In genomic region chr5:122379374-122380155, GRCm38 (mm10) we compare ENCODE assay signal across 9 mouse cellular contexts. TPM values are rescaled to one million over a fixed set of nuclear protein-coding genes. Genes with fewer than 3 reads are reported as not detected.
DNase-seq lines count a peak whose midpoint lies in the region; ATAC-seq and TF ChIP-seq lines count a peak whose summit lies in the region.
"Had no signal": no experiment of that assay in that cellular context is flagged by ENCODE, and none has a peak within 500 bp of the region (broad histone marks: within the 10 kb centered on the region; RNA-seq: fewer than 3 reads in every experiment).

No protein-coding gene starts in this region.

- WGBS in forebrain, embryonic 11.5 days = 62% methylated on average over 11 of the region's 11 CpGs
- WGBS in hindbrain, embryonic 11.5 days = 64% methylated on average over 11 of the region's 11 CpGs
- 45% methylated on average over 11 of the region's 11 CpGs for WGBS in lung, postnatal 0 days

- H3K9me3 ChIP-seq in G1E (replicated peaks) = no peaks in the 10 kb centered on the region
- no peaks in the 10 kb centered on the region for H3K9me3 ChIP-seq in forebrain, embryonic 11.5 days (ENCODE audit: control insufficient read depth, low read length)
- no peaks in the 10 kb centered on the region for H3K9me3 ChIP-seq in hindbrain, embryonic 11.5 days (ENCODE audit: control insufficient read depth, low read length)
- no peaks in the 10 kb centered on the region for H3K9me3 ChIP-seq in lung, postnatal 0 days (ENCODE audit: low read length)
- H3K9me3 ChIP-seq: limb, embryonic 15.5 days had no signal

- H3K4me1 ChIP-seq in G1E (ENCODE audit: insufficient read depth, low read depth, low read length) = peaks cover 17% of the 10 kb centered on the region
- no peaks in the 10 kb centered on the region for H3K4me1 ChIP-seq in forebrain, embryonic 11.5 days (replicated peaks; ENCODE audit: control insufficient read depth, insufficient read depth, low read length)
- H3K4me1 ChIP-seq in hindbrain, embryonic 11.5 days (replicated peaks; ENCODE audit: control insufficient read depth, insufficient read depth, low read length) = no peaks in the 10 kb centered on the region
- no peaks in the 10 kb centered on the region for H3K4me1 ChIP-seq in lung, postnatal 0 days (ENCODE audit: insufficient read depth, low read depth, low read length)
- H3K4me1 ChIP-seq: limb, embryonic 15.5 days had no signal

- no peaks in the 10 kb centered on the region; the same call in 1 of the 2 replicates for H3K27me3 ChIP-seq in G1E (ENCODE audit: insufficient read depth, low read length)
- no peaks in the 10 kb centered on the region for H3K27me3 ChIP-seq in forebrain, embryonic 11.5 days (ENCODE audit: control insufficient read depth, insufficient read depth, low read length)
- no peaks in the 10 kb centered on the region for H3K27me3 ChIP-seq in hindbrain, embryonic 11.5 days (ENCODE audit: control insufficient read depth, insufficient read depth, low read length)
- no peaks in the 10 kb centered on the region for H3K27me3 ChIP-seq in lung, postnatal 0 days (replicated peaks; ENCODE audit: insufficient read depth, low read length)
- H3K27me3 ChIP-seq: limb, embryonic 15.5 days had no signal

- H3K4me3 ChIP-seq in G1E (ENCODE audit: low read depth, low read length) = no peak overlapping the region
- H3K4me3 ChIP-seq in forebrain, embryonic 11.5 days (ENCODE audit: low read depth, low read length) = no peak overlapping the region
- no peak overlapping the region for H3K4me3 ChIP-seq in hindbrain, embryonic 11.5 days (ENCODE audit: low read depth, low read length)
- H3K4me3 ChIP-seq in lung, postnatal 0 days (ENCODE audit: low read depth, low read length) = no peak overlapping the region
- H3K4me3 ChIP-seq: limb, embryonic 15.5 days had no signal

- H3K4me2 ChIP-seq in forebrain, embryonic 11.5 days (ENCODE audit: low read depth, low read length, severe bottlenecking) = no peak overlapping the region
- H3K4me2 ChIP-seq in hindbrain, embryonic 11.5 days (replicated peaks; ENCODE audit: low read depth, low read length) = no peak overlapping the region
- H3K4me2 ChIP-seq in lung, postnatal 0 days (replicated peaks; ENCODE audit: low read depth, low read length) = no peak overlapping the region
- H3K4me2 ChIP-seq: limb, embryonic 15.5 days had no signal

- H3K27ac ChIP-seq in forebrain, embryonic 11.5 days (ENCODE audit: low read depth, low read length) = no peak overlapping the region
- no peak overlapping the region for H3K27ac ChIP-seq in hindbrain, embryonic 11.5 days (ENCODE audit: low read depth, low read length)
- no peak overlapping the region for H3K27ac ChIP-seq in lung, postnatal 0 days (ENCODE audit: low read length)
- H3K27ac ChIP-seq: limb, embryonic 15.5 days had no signal

- H3K9ac ChIP-seq in forebrain, embryonic 11.5 days (ENCODE audit: low read length) = no peak overlapping the region
- no peak overlapping the region for H3K9ac ChIP-seq in hindbrain, embryonic 11.5 days (ENCODE audit: low read depth, low read length)
- no peak overlapping the region for H3K9ac ChIP-seq in lung, postnatal 0 days (replicated peaks; ENCODE audit: low read depth)
- H3K9ac ChIP-seq: limb, embryonic 15.5 days had no signal

- H3K36me3 ChIP-seq in G1E (replicated peaks) = peaks cover 72% of the 10 kb centered on the region
- peaks cover 3% of the 10 kb centered on the region; the same call in 1 of the 2 replicates for H3K36me3 ChIP-seq in forebrain, embryonic 11.5 days (ENCODE audit: control insufficient read depth, insufficient read depth, low read length)
- peaks cover 9% of the 10 kb centered on the region; the same call in 1 of the 2 replicates for H3K36me3 ChIP-seq in hindbrain, embryonic 11.5 days (ENCODE audit: control insufficient read depth, insufficient read depth, low read length)
- H3K36me3 ChIP-seq in lung, postnatal 0 days (ENCODE audit: insufficient read depth, low read length) = peaks cover 27% of the 10 kb centered on the region

- no peak for TF ChIP-seq EP300 in lung, postnatal 0 days (IDR thresholded peaks at IDR 0.05)

- DNase-seq in G1E (ENCODE audit: low spot score) = peak; percentile 72
- DNase-seq in c-Kit-positive CD71-negative TER-119-negative erythroid progenitor cells, embryonic 14.5 days (ENCODE audit: low read depth) = peak; percentile 65
- peak; percentile 85 for DNase-seq in forebrain, embryonic 11.5 days (ENCODE audit: low spot score)
- peak; percentile 87 for DNase-seq in hindbrain, embryonic 11.5 days (ENCODE audit: low spot score)
- peak; percentile 88 for DNase-seq in layer of hippocampus, adult 9-11 months
- DNase-seq in lung, postnatal 0 days (ENCODE audit: low spot score) = peak; percentile 84
- DNase-seq in retina, embryonic 14.5 days (ENCODE audit: low spot score) = peak; percentile 92
- DNase-seq in thymus, postnatal 14 days = peak; percentile 76

- peak; percentile 95 for TF ChIP-seq CTCF in G1E (IDR thresholded peaks at IDR 0.05; ENCODE audit: low read depth, low read length)
- peak; percentile 95 for TF ChIP-seq CTCF in lung, postnatal 0 days (IDR thresholded peaks at IDR 0.05)

- ATAC-seq in G1E (ENCODE audit: extremely low read depth, insufficient number of reproducible peaks, low FRiP score, poor library complexity, severe bottlenecking) = peak; percentile 45
- 0 out of 2 replicates have a peak, but pooled peaks have one; percentile 27 for ATAC-seq in forebrain, embryonic 11.5 days (replicated peaks; ENCODE audit: low FRiP score)
- peak; percentile 49; the same call in 1 of the 2 replicates for ATAC-seq in hindbrain, embryonic 11.5 days (ENCODE audit: low FRiP score)
- ATAC-seq in lung, postnatal 0 days = peak; percentile 79

RNA-seq across cellular contexts. Expression of gene Fam216a, which starts 7.4 kb away (rescaled TPM):
- 46.5 and 61.5 TPM in 2 replicates for total RNA-seq in G1E (2014; fragmentation: Nextera tagmentation)
- total RNA-seq in G1E (2017) = 53.4 and 61.1 TPM in 2 replicates
- 69.9 and 93.7 TPM in 2 replicates for polyA plus RNA-seq in G1E (2012)
- 110 and 127 TPM in 2 replicates for polyA plus RNA-seq in forebrain, embryonic 11.5 days (2014; fragmentation: Nextera tagmentation; extraction: Ambion mirVana)
- polyA plus RNA-seq in hindbrain, embryonic 11.5 days (2014; fragmentation: Nextera tagmentation; extraction: Ambion mirVana) = 119 and 123 TPM in 2 replicates
- polyA plus RNA-seq in lung, postnatal 0 days (2015; fragmentation: Nextera tagmentation; extraction: Ambion mirVana) = 41.0 and 42.1 TPM in 2 replicates

RNA-seq across cellular contexts. Expression of gene Gpn3, which starts 7.9 kb away (rescaled TPM):
- total RNA-seq in G1E (2014; fragmentation: Nextera tagmentation) = 55.2 and 59.0 TPM in 2 replicates
- 52.6 and 55.2 TPM in 2 replicates for total RNA-seq in G1E (2017)
- 46.4 and 48.8 TPM in 2 replicates for polyA plus RNA-seq in G1E (2012)
- polyA plus RNA-seq in forebrain, embryonic 11.5 days (2014; fragmentation: Nextera tagmentation; extraction: Ambion mirVana) = 65.0 and 77.7 TPM in 2 replicates
- polyA plus RNA-seq in hindbrain, embryonic 11.5 days (2014; fragmentation: Nextera tagmentation; extraction: Ambion mirVana) = 63.5 and 68.1 TPM in 2 replicates
- 61.2 and 69.2 TPM in 2 replicates for polyA plus RNA-seq in lung, postnatal 0 days (2015; fragmentation: Nextera tagmentation; extraction: Ambion mirVana)

RNA-seq across cellular contexts. Expression of gene Arpc3, which starts 12.1 kb away (rescaled TPM):
- total RNA-seq in G1E (2014; fragmentation: Nextera tagmentation) = 104 and 112 TPM in 2 replicates
- total RNA-seq in G1E (2017) = 708 and 715 TPM in 2 replicates
- 31.1 and 47.6 TPM in 2 replicates for polyA plus RNA-seq in G1E (2012)
- 64.5 and 71.2 TPM in 2 replicates for polyA plus RNA-seq in forebrain, embryonic 11.5 days (2014; fragmentation: Nextera tagmentation; extraction: Ambion mirVana)
- 53.8 and 68.9 TPM in 2 replicates for polyA plus RNA-seq in hindbrain, embryonic 11.5 days (2014; fragmentation: Nextera tagmentation; extraction: Ambion mirVana)
- polyA plus RNA-seq in lung, postnatal 0 days (2015; fragmentation: Nextera tagmentation; extraction: Ambion mirVana) = 169 and 177 TPM in 2 replicates

RNA-seq across cellular contexts. Expression of gene Vps29, which starts 25.4 kb away (rescaled TPM):
- total RNA-seq in G1E (2014; fragmentation: Nextera tagmentation) = 147 and 207 TPM in 2 replicates
- total RNA-seq in G1E (2017) = 228 and 249 TPM in 2 replicates
- 9.8 and 13.5 TPM in 2 replicates for polyA plus RNA-seq in G1E (2012)
- polyA plus RNA-seq in forebrain, embryonic 11.5 days (2014; fragmentation: Nextera tagmentation; extraction: Ambion mirVana) = 174 and 181 TPM in 2 replicates
- 220 and 231 TPM in 2 replicates for polyA plus RNA-seq in hindbrain, embryonic 11.5 days (2014; fragmentation: Nextera tagmentation; extraction: Ambion mirVana)
- polyA plus RNA-seq in lung, postnatal 0 days (2015; fragmentation: Nextera tagmentation; extraction: Ambion mirVana) = 189 and 193 TPM in 2 replicates

RNA-seq across cellular contexts. Expression of gene Rad9b, which starts 25.5 kb away (rescaled TPM):
- total RNA-seq in G1E (2014; fragmentation: Nextera tagmentation) = 47.3 and 48.3 TPM in 2 replicates
- total RNA-seq in G1E (2017) = 17.3 and 20.8 TPM in 2 replicates
- polyA plus RNA-seq in G1E (2012) = 0.85 and 2.8 TPM in 2 replicates
- polyA plus RNA-seq in forebrain, embryonic 11.5 days (2014; fragmentation: Nextera tagmentation; extraction: Ambion mirVana) = 9.8 and 12.6 TPM in 2 replicates
- polyA plus RNA-seq in hindbrain, embryonic 11.5 days (2014; fragmentation: Nextera tagmentation; extraction: Ambion mirVana) = 7.4 and 10.7 TPM in 2 replicates
- 6.4 and 6.9 TPM in 2 replicates for polyA plus RNA-seq in lung, postnatal 0 days (2015; fragmentation: Nextera tagmentation; extraction: Ambion mirVana)

Comparison
In these comparisons a context has a peak if more than half of its experiments do, and no peak if none do; other contexts are left out.
1. ATAC-seq: peak in every context shown above with its lines; median percentile 79 in lung, postnatal 0 days; 49 in hindbrain, embryonic 11.5 days; 45 in G1E; 27 in forebrain, embryonic 11.5 days.